Mouse (Mus musculus) bone marrow macrophage, adult 2 months (primary cell): ENCODE results near the gene Mcoln3.

Experiments
- CTCF ChIP-seq: IDR thresholded peaks from 2 replicates; pipeline ENCODE4 v1.5.1; 2012; ENCODE audit warnings: low read depth, mild to moderate bottlenecking, low read length, moderate library complexity
- POLR2A ChIP-seq: IDR thresholded peaks from 2 replicates; pipeline ENCODE4 v1.6.1; 2012; ENCODE audit warnings: mild to moderate bottlenecking, low read depth, low read length, borderline replicate concordance

DNA sequence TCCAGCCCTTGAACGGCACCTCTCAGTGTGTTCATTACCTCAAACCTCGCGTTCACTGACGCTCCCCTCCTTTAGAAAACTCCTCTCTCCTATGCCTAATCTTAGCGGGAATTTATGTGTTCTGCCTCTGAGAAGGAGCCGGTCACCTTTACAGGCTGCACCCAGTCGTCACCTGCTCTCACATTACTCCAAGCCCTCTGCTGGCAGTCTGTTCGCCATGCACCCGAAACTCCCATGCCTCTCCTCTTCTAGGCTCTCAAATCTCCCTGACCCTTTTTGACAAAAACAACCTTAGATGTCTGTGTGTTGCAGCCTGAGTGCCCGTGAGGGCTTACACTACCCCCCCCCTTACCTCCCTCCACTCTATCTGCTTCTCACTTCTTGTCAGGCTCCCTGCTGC is 19.2 kb downstream of the Mcoln3 start:
- TF ChIP-seq POLR2A, result no peak
- no peak for TF ChIP-seq CTCF
